Mouse (Mus musculus) gastrocnemius, postnatal 25 days (tissue): ENCODE measurements at regions not wholly inside any gene's neighbourhood (a gene's known extent, or its start where the extent isn't known, plus 50 kb on each side); places are given as distances from the start of the nearest gene placed in this dataset.
A peak's percentile ranks its signal among the peaks of the same experiment; 100 is the strongest.

Source experiments
- DNase-seq: peaks from one replicate; pipeline ENCODE4 v3.0.0; 2022

DNA sequence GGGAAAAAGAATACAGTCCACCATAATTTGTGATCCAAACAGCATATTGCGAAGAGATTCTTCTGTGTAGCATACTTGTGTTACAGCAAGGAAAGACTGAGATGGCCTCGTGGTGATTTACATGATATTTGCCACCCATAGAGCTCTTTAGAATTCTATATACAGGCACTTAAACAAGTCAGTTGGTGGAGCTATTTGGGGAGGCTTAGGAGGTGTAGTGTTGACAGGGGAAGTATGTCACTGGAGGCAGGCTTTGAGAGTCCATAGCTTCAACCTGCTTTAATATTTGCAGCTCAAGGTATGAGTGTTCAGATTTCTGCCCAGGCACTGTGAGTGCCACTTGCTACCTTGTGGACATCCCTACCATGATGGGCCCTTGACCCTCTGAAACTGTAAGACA, 187.3 kb downstream of the Ostf1 start:
- no peak for DNase-seq

DNA sequence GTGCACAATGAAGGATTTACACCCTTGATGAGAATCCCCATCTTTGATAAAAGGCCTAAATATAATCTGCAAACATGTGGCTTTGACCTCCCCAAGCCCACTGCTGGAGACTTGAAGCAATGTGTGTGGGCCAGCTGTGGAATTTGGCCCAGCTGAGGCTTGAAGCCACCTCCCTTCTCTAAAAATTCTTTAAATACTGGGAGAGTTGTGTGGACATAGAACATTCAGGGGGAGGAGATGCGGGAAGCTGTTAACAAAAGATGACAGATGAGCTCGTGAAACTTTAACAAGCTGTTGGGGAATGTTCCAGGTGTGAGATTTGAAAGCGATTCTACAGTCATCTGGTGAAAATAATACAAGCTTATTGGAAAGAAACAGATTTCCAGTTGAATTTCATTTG, 195.3 kb downstream of the Ostf1 start:
- DNase-seq: no peak

DNA sequence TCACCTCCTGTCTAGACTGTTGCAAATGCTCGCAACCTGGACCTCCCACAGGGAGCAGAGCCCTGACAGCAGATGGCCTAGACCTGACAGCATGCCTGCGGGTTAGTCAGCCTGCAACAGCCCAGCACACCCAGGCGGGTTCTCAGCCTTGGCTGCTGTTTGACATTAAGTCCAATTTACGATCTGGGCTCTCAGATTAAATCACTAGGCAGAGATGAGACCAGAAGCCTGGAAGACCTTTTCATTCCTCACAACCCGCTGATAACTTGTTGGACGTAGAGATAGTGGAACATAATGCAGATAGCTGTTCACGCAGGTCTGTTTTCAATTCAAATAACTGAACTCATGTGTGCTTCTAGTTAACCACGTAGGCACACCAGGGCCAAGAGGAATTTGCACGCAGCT, 211.2 kb downstream of the Ostf1 start:
- peak; percentile 54 for DNase-seq

DNA sequence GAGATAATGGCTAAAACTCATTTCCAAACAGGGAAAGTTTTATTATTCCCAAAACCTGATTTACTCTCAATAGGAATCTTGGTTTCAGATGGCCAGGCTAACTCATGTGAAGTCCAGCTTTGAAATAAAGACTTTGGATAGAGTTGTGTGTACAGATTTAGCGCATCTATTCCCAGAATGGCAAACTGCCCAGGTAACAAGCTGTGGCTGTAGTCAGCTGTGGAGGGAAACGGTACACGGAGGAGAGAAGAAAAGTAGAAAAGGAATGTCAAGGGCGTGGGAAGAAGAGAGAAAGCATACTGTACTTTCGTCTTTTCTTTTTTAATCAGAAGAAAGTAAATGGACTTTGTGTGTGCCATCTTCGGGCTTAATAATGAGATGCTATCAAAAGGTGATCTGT, 213.1 kb downstream of the Ostf1 start:
- no peak for DNase-seq

DNA sequence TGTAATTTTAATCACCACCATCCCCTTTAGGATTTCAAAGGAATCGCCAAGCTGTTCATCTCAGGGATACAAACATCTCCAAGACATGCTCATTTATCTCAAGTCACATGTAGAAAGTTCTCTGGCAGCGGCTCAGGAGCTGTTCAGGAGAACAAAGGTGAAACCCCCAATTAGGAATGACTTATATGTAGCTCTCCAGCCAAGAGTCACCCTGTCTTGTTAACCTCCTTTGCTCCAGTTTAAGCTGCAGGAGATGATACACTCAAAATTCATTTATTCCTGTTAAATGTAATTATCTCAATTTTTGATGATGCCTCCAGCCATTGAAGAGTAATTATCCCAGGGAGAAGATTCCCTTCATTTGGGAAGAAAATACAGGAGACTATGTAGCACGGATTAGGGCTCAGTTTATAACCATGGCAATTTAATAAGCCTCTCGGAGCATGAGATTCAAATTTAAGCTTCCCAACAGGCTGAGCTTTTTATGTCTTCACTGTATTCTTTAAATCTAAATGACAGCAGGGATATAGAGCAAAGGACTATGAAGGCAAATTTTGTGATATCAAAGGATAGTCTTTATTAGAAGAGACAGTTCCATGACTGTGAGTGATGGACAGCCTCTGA, 254.0 kb downstream of the Ostf1 start:
- DNase-seq: no peak

DNA sequence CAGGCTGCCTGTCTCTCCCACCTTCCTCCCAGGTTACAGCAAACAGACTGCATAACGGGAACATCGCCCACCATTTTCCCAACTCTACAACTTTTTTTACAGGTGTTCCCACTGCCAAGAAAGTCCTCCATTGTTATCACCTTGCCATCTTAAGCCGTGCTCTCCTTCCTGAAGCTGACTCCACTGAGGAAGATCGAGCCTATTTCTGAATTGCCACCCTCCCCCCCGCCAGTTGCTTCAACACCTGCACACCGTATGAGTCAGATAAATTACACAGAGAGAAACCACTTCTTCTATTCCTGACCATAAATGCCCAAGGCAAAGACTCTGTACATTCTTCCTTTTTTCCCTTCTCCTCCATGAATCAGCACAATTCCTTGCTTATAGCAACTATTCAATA, 263.0 kb downstream of the Ostf1 start:
- DNase-seq: no peak

DNA sequence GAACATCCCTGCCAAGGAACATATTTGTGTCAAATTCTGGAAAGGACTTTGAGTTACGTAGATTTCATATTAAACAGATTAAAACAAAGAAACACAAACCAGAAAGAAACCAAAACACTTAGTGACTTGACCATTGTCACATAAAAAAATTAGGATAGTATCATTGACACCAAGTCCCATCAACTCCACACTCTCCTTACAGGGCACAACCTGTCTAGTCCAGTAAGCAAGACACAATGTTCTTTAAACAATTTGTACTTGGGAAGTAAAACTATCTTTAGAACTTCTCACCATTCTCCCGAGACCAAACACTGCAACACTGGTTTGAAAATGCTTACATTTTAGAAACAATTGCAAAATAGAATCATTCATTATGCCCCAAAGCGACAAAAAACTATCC, 277.7 kb downstream of the Ostf1 start:
- no peak for DNase-seq

DNA sequence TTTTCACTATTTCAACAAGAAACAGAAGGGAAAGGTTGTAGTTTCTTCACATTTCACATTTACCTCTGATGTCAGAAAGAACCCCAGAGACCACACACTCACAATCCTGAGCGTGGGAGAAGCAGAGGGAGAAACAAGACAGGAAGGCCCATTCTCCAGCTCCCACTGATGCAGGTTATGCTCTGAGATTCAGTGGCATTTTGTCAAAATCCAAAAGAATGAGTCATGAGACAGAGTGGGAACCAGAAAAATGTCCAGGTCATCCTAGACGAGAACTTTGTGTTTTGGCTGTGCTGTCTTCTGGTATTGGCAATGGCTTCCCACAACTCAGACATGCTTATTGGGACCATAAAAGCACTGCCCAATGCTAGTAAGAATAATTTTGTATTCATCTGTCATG, 285.9 kb downstream of the Ostf1 start:
- DNase-seq: no peak

DNA sequence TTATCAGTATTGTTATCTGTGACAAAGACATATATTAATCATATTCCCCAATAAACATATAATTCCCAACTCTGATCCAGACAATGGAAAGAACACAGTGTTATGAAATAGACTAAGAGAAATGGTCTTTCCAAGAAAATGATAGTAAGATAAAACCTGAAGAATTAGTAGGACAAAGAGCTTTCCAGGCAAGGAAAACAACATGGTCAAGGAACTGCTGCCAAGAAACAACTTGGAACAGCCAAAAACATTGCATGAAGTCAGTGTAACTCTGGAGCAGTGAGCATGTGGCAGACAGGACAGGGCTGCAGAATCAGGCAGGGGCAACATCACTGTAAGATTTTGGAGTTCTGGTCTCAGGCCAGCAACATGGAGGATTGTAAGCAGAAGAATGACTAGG, 288.0 kb downstream of the Ostf1 start:
- DNase-seq: no peak

DNA sequence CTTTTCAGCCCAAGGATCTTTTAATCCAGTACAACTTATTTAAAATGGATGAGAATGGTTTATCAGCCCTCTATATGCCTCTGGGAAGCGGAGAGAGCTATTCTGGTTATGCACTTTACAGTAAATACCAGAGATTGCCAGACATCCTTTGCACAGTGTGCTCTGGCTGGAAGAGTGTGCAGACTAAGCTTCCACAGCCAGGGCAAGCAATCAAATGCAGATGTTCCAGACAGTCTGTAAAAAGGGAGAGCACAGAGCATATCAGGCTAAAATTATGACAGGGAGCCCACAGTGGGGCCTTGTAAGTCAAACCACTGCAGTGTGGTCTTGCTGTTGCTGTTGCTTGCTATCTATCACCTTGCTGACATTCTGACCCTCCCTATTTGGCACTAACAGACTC, 288.6 kb downstream of the Ostf1 start:
- no peak for DNase-seq

DNA sequence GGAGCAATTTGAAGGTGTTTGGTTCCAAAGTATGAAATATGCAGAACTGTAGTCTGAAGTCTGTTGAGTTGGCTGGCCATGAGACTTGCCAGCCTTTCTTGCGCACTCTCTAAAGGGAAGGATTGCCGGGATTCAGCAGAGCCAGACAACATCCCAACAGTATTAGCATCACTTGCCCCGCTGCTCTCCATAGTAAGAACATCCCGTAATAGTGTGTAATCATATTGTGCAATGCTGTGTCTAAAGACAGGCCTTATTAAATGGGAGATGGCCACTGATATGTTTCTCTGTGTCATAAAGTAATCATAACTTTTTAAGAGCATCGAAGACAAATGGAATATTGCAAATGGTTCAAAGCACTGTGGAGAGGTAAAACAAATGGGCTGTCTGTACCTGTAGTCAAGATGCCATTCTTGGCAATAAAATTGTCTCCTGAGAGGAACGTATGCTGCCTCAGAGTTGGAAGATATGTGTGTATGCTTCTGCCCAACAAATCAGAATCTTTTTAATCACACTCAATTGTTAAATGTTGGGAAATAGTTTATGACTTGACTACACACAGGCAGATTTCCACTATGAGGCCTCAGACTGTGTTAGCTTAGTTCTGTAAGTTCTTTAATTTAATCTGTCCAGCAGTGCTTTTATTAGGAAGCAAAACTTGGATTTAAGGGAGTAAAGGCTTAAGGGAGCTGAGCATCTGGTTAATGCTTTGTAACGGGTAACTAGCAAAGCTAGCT, 293.6 kb downstream of the Ostf1 start:
- DNase-seq: no peak

DNA sequence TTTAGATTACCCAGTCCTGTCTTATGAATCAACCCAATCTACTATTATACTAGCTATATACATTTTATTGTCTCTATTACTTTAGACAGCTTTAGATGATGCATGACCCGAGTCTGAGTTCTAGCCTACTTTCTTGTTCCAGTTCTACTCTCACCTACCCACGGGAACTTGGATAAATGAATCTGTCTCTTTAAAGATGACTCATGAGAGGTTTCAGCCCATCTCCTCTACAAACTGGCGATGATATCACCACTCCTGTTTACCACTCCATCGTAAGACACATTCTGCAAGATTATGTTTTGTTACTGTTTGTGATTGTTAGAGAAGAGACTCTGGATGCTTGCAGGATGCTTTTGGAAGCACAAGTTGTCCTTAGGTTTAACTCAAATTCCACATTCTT, 295.0 kb downstream of the Ostf1 start:
- DNase-seq: no peak

DNA sequence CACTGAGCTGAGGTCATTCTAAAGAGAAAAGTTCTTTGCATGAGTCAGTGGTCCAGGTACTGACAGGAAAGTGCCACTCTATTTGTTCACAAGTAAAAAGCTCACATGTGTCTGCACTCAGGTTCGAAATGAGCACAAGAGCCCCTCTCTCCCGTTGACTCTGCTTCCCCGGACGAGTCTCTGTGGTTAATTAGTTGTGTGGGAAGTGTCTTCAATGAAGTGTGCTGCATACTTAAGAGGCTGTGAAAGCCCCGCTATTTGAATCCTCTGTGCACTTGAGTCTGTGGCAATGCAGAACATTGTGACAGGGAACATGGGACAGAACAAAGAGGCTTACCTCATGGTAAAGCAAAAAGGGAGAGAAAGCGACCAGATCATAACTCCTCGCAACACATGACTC, 297.0 kb downstream of the Ostf1 start:
- no peak for DNase-seq

DNA sequence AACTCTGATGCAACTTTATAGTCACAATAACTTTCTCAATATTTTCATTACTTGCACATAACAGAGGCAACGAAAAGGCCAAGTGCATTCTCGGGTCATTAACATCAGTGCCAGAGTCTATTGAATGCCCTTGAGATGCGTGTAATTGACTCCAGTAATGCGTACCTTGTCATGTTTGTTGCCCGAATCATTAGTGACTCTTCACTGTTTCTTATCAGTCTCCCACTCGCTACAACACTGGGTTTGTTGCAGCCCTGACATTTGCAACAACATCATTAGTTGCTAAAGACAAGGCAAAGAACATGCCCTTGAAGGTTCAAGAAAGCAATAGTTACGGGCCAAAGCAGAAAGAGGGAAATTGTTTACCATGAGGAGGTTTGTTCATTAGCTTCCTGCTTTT, 299.8 kb downstream of the Ostf1 start:
- DNase-seq: no peak

DNA sequence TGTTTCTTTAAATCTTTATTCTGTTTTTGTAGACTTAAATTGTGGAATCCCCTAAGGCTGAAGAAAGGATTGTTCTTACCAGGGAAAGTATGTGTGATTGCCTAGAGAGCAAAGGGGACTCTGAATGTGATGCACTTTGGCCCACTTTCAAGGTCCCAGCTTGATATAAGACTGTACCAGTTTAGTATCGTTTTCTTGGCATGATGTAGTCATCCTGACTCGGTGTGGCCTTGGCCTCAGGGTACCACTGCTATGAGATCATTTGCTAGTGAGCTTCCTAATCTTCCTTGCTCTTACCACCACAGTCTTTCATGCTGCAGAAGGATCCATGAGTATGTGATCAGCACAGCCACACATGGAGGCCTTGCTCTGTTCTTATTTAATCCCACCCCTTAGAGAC, 302.2 kb downstream of the Ostf1 start:
- no peak for DNase-seq

DNA sequence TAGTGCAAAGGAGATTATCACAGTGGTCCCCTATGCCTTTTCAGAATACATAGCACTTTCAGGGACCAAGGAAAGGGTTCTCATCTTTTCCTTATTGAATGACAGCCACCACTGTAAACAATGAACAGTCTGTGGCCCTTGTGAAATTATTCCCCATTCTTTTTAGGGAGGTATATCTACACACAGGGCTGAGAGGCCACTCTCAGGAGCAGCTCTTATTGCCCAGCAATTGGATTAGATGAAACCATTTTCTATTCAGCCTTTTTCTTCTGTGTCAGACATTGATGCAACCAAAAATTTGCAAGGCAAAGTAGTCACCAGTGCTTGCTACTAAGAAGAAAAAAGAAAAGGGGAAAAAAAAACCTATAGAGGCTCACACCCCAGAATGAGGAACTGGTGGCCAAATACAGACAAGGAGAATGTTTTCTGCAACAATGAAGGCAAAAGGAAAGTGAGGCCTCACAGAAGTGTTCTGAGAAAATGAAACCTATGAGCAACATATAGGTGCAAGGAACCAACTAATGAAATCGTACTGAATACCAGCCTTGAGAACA, 313.2 kb downstream of the Ostf1 start:
- DNase-seq: no peak

DNA sequence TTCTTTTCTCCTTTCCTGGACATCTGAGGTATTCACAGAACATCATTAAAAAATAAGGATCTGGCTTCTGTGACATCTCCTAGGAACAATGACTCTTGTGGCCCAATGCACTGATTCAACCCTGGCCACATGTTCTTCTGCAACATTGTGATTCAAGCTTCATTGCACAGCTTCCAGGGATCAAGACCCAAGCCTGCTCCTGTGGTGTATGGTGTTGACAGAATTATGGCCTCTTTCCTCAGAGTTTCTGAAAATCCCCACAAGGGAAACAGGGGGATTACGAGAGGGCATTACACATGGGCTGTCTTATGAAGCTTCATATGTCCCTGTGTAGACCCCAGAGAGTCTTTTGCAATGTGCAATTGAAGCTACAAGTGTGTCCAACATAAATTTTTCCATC, 358.2 kb downstream of the Ostf1 start:
- no peak for DNase-seq

DNA sequence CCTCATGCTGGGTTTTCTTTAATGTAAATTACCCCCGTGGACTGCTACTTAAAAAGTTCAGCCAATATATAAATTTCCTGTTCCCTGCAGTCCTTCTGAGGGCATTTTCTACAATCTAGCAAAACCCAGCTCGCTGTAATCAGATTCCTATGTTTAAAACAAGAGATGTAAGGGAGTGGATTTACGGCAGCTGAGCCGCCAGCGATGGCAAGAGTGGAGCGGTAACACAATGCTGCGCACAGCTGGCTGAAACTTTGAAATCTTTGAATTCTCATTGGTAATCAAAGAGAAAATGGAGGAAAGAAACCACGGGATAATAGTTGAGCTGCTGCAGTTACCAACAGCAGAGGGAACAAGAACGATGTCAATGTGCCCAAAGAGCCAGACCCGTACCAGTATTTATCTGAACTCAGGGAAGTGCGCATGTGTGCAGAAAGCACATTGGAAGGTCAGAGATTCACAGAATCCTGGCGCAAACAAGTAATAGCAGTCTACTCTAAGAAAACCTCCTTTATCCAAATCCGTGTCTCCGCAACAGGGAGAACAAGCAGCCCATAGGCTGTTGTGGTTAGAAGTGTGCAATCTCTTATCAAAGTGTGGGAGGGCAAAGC, 376.4 kb downstream of the Ostf1 start:
- no peak for DNase-seq

DNA sequence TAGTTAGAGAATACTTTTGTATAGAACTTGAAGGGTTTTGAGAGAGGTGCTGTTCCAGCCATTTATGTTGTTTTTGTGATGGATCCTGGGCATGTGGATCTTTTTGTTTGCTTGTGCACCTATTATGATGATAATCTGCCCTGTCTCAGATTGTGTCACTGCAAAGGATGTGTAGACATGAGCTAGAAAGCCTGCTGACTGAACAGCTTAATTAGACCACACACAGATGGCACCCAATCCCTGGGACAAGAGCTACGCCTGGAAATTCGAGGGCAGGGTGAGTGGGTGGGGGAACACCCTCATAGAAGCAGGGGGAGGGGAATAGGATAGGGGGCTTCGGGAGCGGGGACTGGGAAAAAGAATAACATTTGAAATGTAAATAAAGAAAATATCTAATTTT, 378.3 kb downstream of the Ostf1 start:
- DNase-seq: no peak
